Mouse (Mus musculus): ENCODE data around the gene Ulk4. TPM values are rescaled to one million over a fixed set of nuclear protein-coding genes. Genes with fewer than 3 reads are reported as not detected.
A peak's percentile ranks its signal among the peaks of the same experiment; 100 is the strongest.

Gene Ulk4
- total RNA-seq, 2 experiments from 2014 or later = 7.2 to 7.5 TPM

DNA sequence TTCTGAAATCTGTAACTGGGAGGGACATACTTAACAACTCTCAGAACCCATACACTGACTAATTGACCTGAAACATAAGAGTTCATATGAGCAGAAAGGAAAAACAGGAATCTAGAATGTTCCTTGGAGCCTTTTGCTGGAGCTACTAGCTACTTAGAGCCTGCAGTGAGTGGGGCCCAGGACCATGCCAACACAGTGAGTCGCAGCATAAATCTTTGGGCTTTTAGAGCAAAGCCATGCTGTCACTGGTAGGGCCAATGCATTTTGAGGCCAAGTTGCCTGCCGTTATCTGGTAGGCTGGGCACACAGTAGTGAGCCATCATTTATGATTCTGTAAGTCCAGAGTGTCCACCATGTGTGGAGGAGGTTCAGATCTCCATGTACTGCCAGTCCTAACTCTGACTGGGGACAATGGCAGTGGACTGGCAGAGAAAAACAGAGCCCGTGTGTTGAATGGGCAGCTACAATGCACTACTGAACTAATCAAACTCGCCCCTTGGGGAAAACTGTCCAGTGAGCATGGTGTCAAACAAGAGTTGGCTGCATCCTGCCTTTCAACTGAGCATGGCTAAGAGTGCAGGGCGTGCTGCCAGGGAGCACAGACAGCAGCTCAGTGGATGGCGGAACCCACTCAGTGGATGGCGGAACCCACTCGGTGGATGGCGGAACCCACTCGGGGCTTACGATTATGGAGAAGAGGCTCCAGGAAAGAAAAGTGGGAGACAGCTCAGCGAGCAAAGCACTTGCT, 115.0 kb downstream of the Ulk4 start:
- intact Hi-C loops (cut with DNase I) = no loop called here

GRCm38 (mm10) chr9:121156253-121156831, 120.7 kb downstream of the Ulk4 start:
- peak in 1 of 2 experiments; percentile 43 for DNase-seq (ENCODE audit: extremely low spot score in 1 of 2, low spot score in 2 of 2)
- intact Hi-C loops (cut with DNase I) = no loop called here

More for the DNA sequence above, 115.0 kb downstream of the Ulk4 start:
- DNase-seq (ENCODE audit: extremely low spot score in 1 of 2, low spot score in 2 of 2) = no peak

DNA sequence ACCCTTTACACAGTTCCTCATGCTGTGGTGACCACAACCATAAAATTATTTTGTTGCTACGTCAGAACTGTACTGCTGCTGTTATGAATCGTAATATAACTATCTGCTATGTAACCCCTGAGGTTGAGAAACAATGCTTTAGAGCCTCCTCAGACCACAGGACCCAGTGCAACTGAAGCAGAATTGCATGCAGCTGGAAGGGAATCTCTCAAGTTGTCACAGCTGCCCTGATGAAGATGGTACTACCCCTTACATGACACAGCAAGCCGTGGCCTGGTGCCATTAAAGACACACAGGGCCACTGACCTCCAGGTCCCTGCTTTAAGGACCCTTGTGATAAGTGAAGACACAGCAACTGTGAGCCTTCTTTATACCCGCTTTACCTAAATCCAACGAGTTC, 123.7 kb downstream of the Ulk4 start:
- DNase-seq (ENCODE audit: extremely low spot score in 1 of 2, low spot score in 2 of 2) = no peak
- intact Hi-C loops (cut with DNase I) = no loop called here

- intact Hi-C loops (cut with DNase I) = no loop called here
Measured at GRCm38 (mm10) chr9:121148602-121149001, 128.4 kb downstream of the Ulk4 start.

DNA sequence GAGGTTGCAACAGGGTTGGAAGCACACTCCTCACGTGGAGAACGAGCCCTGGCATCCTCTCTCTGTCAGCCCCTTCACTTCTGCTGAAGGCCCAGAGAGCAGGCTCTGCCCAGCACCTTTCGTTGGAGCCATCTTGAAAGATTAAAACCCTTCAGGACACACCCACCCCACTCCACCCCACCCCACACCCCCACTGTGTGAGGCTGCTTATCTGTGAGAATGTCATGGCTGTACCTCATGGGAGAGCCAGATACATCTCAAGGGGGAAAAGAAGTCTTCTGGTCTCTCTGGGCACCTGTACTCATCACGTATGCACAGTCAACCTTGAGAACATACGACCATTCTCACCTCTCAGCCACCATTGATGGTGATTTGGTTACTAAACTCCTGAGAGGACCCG, 133.8 kb downstream of the Ulk4 start:
- intact Hi-C loops (cut with DNase I) = no loop called here
- DNase-seq (ENCODE audit: extremely low spot score in 1 of 2, low spot score in 2 of 2) = no peak

More at GRCm38 (mm10) chr9:121148602-121149001, 128.4 kb downstream of the Ulk4 start:
- DNase-seq (ENCODE audit: extremely low spot score in 1 of 2, low spot score in 2 of 2) = no peak

GRCm38 (mm10) chr9:121132549-121132948, 144.4 kb downstream of the Ulk4 start:
- intact Hi-C loops (cut with DNase I) = no loop called here
- no peak for DNase-seq (ENCODE audit: extremely low spot score in 1 of 2, low spot score in 2 of 2)

GRCm38 (mm10) chr9:121129533-121129932, 147.5 kb downstream of the Ulk4 start:
- DNase-seq (ENCODE audit: extremely low spot score in 1 of 2, low spot score in 2 of 2) = no peak
- intact Hi-C loops (cut with DNase I) = no loop called here

DNA sequence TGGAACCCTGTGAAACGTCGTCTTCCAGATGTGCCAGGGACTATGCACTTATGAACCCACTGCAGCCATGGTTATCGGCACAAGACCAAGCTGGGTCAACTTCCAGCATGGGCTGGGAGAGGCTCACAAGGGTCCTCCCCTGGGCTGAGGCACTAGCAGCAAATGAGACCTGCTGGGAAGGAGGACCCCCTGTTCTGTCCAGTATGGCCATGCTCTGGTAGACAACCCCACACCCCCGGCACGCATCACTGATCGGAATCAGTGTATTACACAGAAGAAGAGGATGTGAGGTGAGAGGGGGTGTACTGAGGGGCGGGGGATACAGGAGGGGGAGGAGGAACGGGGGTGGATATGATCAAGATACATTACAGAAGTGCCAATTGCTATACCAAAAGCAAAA, 148.1 kb downstream of the Ulk4 start:
- no peak for DNase-seq (ENCODE audit: extremely low spot score in 1 of 2, low spot score in 2 of 2)
- intact Hi-C loops (cut with DNase I) = no loop called here

DNA sequence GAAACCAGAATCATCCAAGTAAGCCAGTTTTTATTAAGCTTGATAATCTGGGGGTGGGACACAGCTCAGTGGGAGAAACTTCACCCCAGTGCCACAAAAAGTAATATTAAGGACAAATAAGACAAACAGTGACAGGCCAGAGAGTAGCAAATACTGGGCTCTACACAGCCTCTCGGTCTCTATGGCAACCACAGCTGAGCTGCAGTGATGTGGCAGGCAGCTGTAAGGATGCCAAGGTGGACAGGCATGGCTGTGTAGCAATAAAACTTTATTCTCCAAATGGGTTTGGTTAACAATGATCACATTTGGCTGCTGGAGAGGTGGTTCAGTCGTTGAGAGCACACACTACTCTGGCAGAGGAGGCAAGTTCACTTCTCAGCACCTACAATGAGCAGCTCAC, 150.0 kb downstream of the Ulk4 start:
- intact Hi-C loops (cut with DNase I) = no loop called here
- DNase-seq (ENCODE audit: extremely low spot score in 1 of 2, low spot score in 2 of 2) = peak in 1 of 2 experiments; percentile 45

DNA sequence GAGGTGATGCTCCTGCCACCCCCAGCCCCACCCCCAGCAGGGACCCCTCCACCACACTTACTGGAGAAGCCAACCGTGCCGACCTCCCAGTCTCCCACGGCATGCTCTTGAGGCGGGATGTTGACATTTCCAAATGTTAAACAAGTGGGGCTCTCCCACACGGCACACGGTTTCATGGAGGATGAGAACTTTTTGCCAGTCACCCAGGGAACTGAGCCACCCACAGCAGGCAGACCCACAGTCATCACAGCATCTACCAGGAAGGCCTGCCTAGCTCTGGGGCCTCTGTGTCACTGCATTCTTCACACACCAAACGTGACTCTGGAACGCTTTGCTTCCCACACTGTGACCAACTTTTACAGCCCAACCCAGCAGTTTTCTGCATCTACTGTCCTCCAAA, 152.3 kb downstream of the Ulk4 start:
- DNase-seq (ENCODE audit: extremely low spot score in 1 of 2, low spot score in 2 of 2) = no peak
- intact Hi-C loops (cut with DNase I) = no loop called here

- intact Hi-C loops (cut with DNase I) = no loop called here
- DNase-seq (ENCODE audit: extremely low spot score in 1 of 2, low spot score in 2 of 2) = no peak
Measured at GRCm38 (mm10) chr9:121122039-121122438, 155.0 kb downstream of the Ulk4 start.

- DNase-seq (ENCODE audit: extremely low spot score in 1 of 2, low spot score in 2 of 2) = no peak
Measured at GRCm38 (mm10) chr9:121117936-121118335, 159.1 kb downstream of the Ulk4 start.

GRCm38 (mm10) chr9:121112131-121112530, 164.9 kb downstream of the Ulk4 start:
- intact Hi-C loops (cut with DNase I) = no loop called here
- DNase-seq (ENCODE audit: extremely low spot score in 1 of 2, low spot score in 2 of 2) = no peak

More at GRCm38 (mm10) chr9:121117936-121118335, 159.1 kb downstream of the Ulk4 start:
- intact Hi-C loops (cut with DNase I) = no loop called here

DNA sequence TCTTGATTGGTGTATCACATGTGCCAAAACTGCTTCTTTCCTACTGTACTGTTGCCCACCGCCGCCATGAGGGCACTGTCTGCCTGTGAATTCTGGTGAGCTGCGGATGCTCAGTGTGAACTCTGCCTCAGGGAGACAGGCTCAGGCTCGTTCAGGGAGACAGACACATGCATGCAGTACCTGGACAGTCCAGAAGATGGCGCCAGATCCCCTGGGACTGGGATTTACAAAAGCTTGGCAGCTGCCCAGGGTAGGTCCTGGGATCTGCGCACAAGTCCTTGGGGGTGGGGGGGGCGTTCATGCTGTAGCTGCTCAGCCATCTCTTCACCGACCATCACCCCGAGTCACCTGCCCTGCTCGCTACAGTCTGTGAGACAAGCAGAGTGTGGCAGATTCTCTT, 168.9 kb downstream of the Ulk4 start:
- intact Hi-C loops (cut with DNase I) = no loop called here
- peak; percentile 41 to 82 for DNase-seq (ENCODE audit: extremely low spot score in 1 of 2, low spot score in 2 of 2)

DNA sequence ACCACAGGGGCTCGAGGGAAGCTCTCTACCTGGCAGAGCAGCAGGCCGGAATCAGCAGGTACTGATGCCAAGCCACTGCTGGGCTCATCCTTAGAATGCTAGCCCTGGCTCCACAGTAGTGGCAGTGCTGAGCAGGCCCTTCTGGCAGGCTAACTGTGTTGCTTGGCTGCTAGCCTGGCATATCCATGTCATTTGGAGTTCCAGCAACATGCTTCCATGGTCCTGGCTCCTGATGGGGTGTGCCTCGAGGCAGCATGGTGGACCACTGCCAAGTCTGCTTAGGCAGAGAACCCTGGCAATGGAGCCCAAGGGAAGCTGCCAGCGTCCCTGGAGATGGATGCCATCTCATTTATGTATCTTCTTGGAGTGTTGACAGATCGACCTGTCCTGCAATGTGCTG, 169.4 kb downstream of the Ulk4 start:
- peak; percentile 70 to 82 for DNase-seq (ENCODE audit: extremely low spot score in 1 of 2, low spot score in 2 of 2)
- intact Hi-C loops (cut with DNase I) = no loop called here

DNA sequence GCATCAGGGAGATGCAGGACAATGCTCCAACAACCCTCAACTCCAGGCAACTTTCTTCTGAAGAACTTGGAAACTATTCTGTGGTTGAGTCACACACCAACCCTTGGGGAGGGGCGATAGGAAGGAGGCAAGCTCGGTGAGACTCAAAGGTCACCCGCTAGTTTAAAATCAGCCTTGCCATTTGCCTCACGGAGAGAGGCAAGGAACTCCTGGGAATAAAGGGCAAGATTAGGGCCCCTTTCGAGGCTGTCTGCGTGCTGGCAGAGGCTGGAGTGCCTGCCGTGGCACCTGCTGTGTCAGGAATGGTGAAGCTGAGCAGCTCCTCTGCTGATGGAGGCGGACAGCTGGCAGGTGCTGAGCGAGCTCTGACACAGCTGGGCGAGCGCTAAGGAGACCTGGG, 169.9 kb downstream of the Ulk4 start:
- no peak for DNase-seq (ENCODE audit: extremely low spot score in 1 of 2, low spot score in 2 of 2)
- intact Hi-C loops (cut with DNase I) = no loop called here

DNA sequence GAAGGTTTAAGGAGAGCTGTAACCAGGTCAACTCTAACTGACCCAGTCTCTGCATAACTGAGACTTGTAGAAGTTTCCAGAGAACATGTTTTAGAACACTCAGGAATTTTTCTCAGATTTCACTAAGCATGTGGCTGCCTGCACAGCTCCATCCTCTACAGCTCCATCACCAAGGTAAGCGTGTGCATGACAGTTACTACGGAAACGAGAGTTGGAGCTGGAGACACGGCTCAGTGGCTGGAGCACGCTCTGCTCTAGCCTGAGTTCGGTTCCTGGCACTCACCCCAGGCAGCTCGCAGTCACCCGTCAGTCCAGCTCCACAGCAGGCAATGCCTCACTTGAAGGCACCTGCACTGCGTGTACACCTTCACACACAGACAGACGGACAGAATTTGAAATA, 175.5 kb downstream of the Ulk4 start:
- DNase-seq (ENCODE audit: extremely low spot score in 1 of 2, low spot score in 2 of 2) = no peak
- intact Hi-C loops (cut with DNase I) = no loop called here

GRCm38 (mm10) chr9:121099453-121099852, 177.5 kb downstream of the Ulk4 start:
- DNase-seq (ENCODE audit: extremely low spot score in 1 of 2, low spot score in 2 of 2) = no peak
- intact Hi-C loops (cut with DNase I) = no loop called here

DNA sequence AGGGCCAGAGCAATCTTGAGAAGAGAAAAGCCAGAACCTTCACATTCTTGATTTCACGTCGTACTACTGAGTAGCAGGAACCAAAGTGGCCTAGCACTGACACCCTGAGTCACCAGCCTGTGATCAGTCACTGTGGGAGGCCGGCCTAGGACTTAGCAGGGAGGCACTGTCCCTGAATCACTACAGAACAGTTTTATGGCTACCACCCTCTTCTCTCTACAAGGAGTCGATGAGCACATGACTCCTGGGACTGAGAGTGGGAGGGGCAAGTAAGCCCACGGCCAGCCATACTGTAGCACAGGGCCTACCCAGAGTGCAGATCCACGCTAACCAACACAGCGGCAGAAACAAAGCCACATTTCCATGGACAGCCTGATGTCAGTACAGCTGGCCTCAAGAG, 183.2 kb downstream of the Ulk4 start:
- DNase-seq (ENCODE audit: extremely low spot score in 1 of 2, low spot score in 2 of 2) = no peak
- intact Hi-C loops (cut with DNase I) = no loop called here

DNA sequence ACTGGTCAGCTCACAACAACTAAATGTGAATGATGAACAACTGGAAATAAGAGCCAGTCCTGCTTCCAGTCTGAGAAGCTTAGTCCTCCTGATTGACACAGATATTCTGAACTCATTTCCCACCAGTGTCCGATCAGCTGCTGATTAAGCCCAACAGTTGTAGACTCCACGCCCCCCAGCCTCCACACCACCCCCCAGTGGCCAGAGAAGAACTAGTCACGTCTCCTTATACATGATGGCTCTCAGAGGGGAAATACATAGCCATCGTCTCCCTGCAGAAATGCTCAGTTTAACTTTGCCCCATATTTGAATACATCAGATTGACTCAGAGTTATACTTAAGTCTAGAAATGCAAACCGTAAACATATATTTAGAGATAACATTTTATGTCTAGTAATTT, 184.4 kb downstream of the Ulk4 start:
- DNase-seq (ENCODE audit: extremely low spot score in 1 of 2, low spot score in 2 of 2) = no peak
- intact Hi-C loops (cut with DNase I) = no loop called here
